Mouse (Mus musculus): ENCODE data around the gene Haus4. TPM values are rescaled to one million over a fixed set of nuclear protein-coding genes. Genes with fewer than 3 reads are reported as not detected.

The Haus4 gene
- total and polyA plus RNA-seq, 2 experiments from 2014 or later, result 26.3 to 84.6 TPM

- H3K36me3 ChIP-seq (replicated peaks; ENCODE audit: control insufficient read depth, insufficient read depth, low read length), result peaks cover 40% of the 10 kb centered on the region
- H3K27me3 ChIP-seq (ENCODE audit: control insufficient read depth, insufficient read depth, low read length), result no peaks in the 10 kb centered on the region
- TF ChIP-seq CTCF (IDR thresholded peaks at IDR 0.05; ENCODE audit: low read depth) (no peak), EP300 (IDR thresholded peaks at IDR 0.05; ENCODE audit: low read depth) (no peak)
- H3K4me1 ChIP-seq (ENCODE audit: control insufficient read depth, insufficient read depth), result peaks cover 36% of the 10 kb centered on the region
- no peak for ATAC-seq (ENCODE audit: insufficient read depth, low read depth)
- peak overlapping the region; percentile 90 for H3K27ac ChIP-seq (ENCODE audit: low read depth)
- WGBS, result 45% methylated on average over 4 of the region's 4 CpGs
- 0 out of 2 replicates have a peak overlapping the region, but pooled peaks have one; percentile 5 for H3K9ac ChIP-seq (replicated peaks; ENCODE audit: low read depth, low read length)
- H3K4me2 ChIP-seq (ENCODE audit: low read depth, low read length), result no peak overlapping the region
- no peaks in the 10 kb centered on the region for H3K9me3 ChIP-seq (replicated peaks; ENCODE audit: control insufficient read depth, low read length)
- no peak overlapping the region for H3K4me3 ChIP-seq (ENCODE audit: low read depth, low read length)
- no peak for DNase-seq (ENCODE audit: low spot score)
These were observed 17.7 kb upstream of the Haus4 start for GRCm38 (mm10) chr14:54572122-54572521.

DNA sequence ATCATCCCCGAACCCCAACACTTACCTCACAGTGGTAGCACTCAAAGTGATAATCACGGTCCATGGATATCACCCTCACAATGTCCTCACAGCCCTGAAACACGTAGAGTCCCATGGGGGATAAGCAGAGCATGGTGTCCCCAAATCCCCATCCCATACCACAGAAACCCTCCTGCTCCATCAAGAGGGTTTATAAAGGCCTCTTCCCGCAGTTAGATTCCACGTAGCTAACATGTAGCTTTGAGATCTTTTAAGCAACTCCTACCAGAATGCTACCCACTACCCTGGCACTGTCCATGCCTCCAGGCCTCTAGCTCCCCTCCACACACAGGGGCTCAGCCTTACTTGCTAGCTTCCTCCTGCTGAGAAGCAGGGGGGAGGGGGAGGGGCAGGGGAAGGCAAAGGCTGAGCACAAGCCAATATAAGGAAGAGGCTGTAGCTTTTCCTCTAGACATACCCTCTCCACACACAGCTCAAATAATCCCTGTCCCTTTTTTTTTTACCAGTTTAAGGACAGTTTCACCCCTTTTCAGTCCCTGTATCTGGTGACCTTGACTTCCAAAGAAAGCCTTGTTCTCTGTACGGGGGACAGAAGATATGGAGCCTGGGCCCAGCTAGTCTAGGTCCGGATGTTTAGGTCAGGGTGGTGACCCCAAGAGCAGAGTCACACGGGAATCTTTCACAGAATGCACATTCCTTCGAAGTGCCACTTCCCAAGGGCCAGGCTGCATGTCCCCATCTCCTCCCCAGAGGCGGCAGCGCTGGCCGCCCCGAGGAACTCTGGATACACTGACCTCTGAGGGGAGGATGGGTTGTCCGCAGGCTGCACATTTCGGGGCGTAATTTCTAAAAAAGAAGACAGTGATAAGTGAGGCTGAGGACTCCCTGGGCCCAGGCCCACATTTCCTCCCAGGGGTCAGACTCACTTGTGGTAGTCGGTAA lies 15.3 kb upstream of the Haus4 start:
- no peak for DNase-seq (ENCODE audit: low spot score)
- H3K4me1 ChIP-seq (ENCODE audit: control insufficient read depth, insufficient read depth), result peaks cover 27% of the 10 kb centered on the region
- H3K27me3 ChIP-seq (ENCODE audit: control insufficient read depth, insufficient read depth, low read length), result no peaks in the 10 kb centered on the region
- H3K9me3 ChIP-seq (replicated peaks; ENCODE audit: control insufficient read depth, low read length), result no peaks in the 10 kb centered on the region
- H3K4me3 ChIP-seq (ENCODE audit: low read depth, low read length), result no peak overlapping the region
- peaks cover 44% of the 10 kb centered on the region for H3K36me3 ChIP-seq (replicated peaks; ENCODE audit: control insufficient read depth, insufficient read depth, low read length)
- WGBS, result 51% methylated on average over 17 of the region's 17 CpGs
- TF ChIP-seq EP300 (IDR thresholded peaks at IDR 0.05; ENCODE audit: low read depth) (no peak), CTCF (IDR thresholded peaks at IDR 0.05; ENCODE audit: low read depth) (no peak)
- no peak for ATAC-seq (ENCODE audit: insufficient read depth, low read depth)
- no peak overlapping the region for H3K9ac ChIP-seq (replicated peaks; ENCODE audit: low read depth, low read length)
- no peak overlapping the region for H3K4me2 ChIP-seq (ENCODE audit: low read depth, low read length)
- peak overlapping the region; percentile 49 for H3K27ac ChIP-seq (ENCODE audit: low read depth)

GRCm38 (mm10) chr14:54568694-54569414 lies 14.4 kb upstream of the Haus4 start:
- no peak overlapping the region for H3K4me2 ChIP-seq (ENCODE audit: low read depth, low read length)
- H3K4me3 ChIP-seq (ENCODE audit: low read depth, low read length), result no peak overlapping the region
- DNase-seq (ENCODE audit: low spot score) (peak; percentile 70), ATAC-seq (ENCODE audit: insufficient read depth, low read depth) (peak; percentile 28)
- peaks cover 19% of the 10 kb centered on the region for H3K4me1 ChIP-seq (ENCODE audit: control insufficient read depth, insufficient read depth)
- peak overlapping the region; percentile 49 for H3K27ac ChIP-seq (ENCODE audit: low read depth)
- H3K27me3 ChIP-seq (ENCODE audit: control insufficient read depth, insufficient read depth, low read length), result no peaks in the 10 kb centered on the region
- no peaks in the 10 kb centered on the region for H3K9me3 ChIP-seq (replicated peaks; ENCODE audit: control insufficient read depth, low read length)
- H3K9ac ChIP-seq (replicated peaks; ENCODE audit: low read depth, low read length), result no peak overlapping the region
- WGBS, result 67% methylated on average over 15 of the region's 15 CpGs
- no peak for TF ChIP-seq EP300 (IDR thresholded peaks at IDR 0.05; ENCODE audit: low read depth)
- TF ChIP-seq CTCF (IDR thresholded peaks at IDR 0.05; ENCODE audit: low read depth), result peak; percentile 77
- peaks cover 44% of the 10 kb centered on the region for H3K36me3 ChIP-seq (replicated peaks; ENCODE audit: control insufficient read depth, insufficient read depth, low read length)

DNA sequence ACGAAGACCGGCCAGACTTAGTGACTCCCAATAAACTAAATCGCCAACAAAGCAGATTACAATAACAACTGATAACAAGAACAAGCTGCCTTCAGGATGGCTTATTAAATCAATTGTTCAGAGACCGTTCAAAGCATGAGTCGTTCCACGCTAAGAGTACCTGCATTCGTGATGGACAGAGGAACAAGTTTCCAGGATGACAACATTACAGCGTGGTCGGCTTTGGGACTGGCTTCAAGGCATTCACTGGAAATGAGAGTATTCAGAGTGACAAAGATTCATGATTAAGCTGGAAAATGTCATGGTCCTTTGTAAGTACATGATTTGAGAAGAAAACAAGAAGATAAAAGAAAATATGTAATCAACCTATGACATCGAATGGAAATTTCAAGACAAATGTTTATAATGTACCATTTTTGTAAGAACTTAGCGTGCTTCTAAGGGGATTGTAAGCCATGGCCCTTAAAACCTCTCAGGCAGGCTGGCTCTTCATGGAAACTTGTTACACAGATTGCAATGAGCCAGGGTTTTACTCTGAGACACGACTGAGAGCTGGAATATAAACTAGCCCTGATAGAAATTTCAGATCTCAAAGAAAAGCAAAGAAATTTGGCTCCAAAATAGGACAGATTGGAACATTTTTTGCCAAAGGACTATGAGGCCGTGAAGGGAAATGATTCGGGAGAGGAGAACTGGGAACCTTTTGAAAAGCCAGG lies 6.3 kb upstream of the Haus4 start:
- H3K9ac ChIP-seq (replicated peaks; ENCODE audit: low read depth, low read length), result no peak overlapping the region
- DNase-seq (ENCODE audit: low spot score) (no peak), ATAC-seq (ENCODE audit: insufficient read depth, low read depth) (no peak)
- H3K9me3 ChIP-seq (replicated peaks; ENCODE audit: control insufficient read depth, low read length), result no peaks in the 10 kb centered on the region
- no peaks in the 10 kb centered on the region for H3K4me1 ChIP-seq (ENCODE audit: control insufficient read depth, insufficient read depth)
- H3K27me3 ChIP-seq (ENCODE audit: control insufficient read depth, insufficient read depth, low read length), result no peaks in the 10 kb centered on the region
- no peak overlapping the region for H3K27ac ChIP-seq (ENCODE audit: low read depth)
- WGBS, result 76% methylated on average over 14 of the region's 14 CpGs
- no peak for TF ChIP-seq EP300 (IDR thresholded peaks at IDR 0.05; ENCODE audit: low read depth)
- no peak for TF ChIP-seq CTCF (IDR thresholded peaks at IDR 0.05; ENCODE audit: low read depth)
- no peak overlapping the region for H3K4me2 ChIP-seq (ENCODE audit: low read depth, low read length)
- H3K4me3 ChIP-seq (ENCODE audit: low read depth, low read length), result no peak overlapping the region
- no peaks in the 10 kb centered on the region for H3K36me3 ChIP-seq (replicated peaks; ENCODE audit: control insufficient read depth, insufficient read depth, low read length)

DNA sequence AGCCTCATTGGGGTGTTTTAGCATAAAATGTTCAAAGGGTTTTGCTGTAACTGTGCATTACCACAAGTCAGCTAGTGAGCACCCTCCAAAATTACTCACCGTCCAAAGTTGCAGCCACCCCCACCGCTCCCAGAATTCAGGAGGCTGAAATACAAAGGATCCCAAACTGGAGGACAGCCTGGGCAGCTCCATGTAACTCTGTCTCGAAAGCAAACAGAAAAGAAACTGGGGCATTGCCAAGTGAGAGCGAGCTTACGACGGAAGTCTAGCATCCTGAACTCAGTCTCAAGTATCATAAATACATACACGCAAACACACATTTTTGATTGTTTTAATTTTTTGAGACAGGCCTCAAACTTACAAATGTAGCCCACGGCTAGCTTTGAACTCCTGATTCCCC lies 2.9 kb upstream of the Haus4 start:
- Histone ChIP-seq H3K4me1 (ENCODE audit: control insufficient read depth, insufficient read depth) (no peaks in the 10 kb centered on the region), H3K9me3 (replicated peaks; ENCODE audit: control insufficient read depth, low read length) (no peaks in the 10 kb centered on the region), H3K4me3 (ENCODE audit: low read depth, low read length) (no peak overlapping the region), H3K4me2 (ENCODE audit: low read depth, low read length) (no peak overlapping the region), H3K9ac (replicated peaks; ENCODE audit: low read depth, low read length) (no peak overlapping the region), H3K27me3 (ENCODE audit: control insufficient read depth, insufficient read depth, low read length) (no peaks in the 10 kb centered on the region), H3K27ac (ENCODE audit: low read depth) (no peak overlapping the region), H3K36me3 (replicated peaks; ENCODE audit: control insufficient read depth, insufficient read depth, low read length) (no peaks in the 10 kb centered on the region)
- no peak for TF ChIP-seq CTCF (IDR thresholded peaks at IDR 0.05; ENCODE audit: low read depth)
- TF ChIP-seq EP300 (IDR thresholded peaks at IDR 0.05; ENCODE audit: low read depth), result no peak
- DNase-seq (ENCODE audit: low spot score), result no peak
- WGBS, result 76% methylated on average over 8 of the region's 8 CpGs
- ATAC-seq (ENCODE audit: insufficient read depth, low read depth), result no peak

All from heart, postnatal 0 days (tissue).